Mouse (Mus musculus): Measurements from ENCODE around the gene Snx9. TPM values are rescaled to one million over a fixed set of nuclear protein-coding genes. Genes with fewer than 3 reads are reported as not detected.

The Snx9 gene
- polyA plus RNA-seq, 1 experiment from 2014 or later: 20.5 TPM

DNA sequence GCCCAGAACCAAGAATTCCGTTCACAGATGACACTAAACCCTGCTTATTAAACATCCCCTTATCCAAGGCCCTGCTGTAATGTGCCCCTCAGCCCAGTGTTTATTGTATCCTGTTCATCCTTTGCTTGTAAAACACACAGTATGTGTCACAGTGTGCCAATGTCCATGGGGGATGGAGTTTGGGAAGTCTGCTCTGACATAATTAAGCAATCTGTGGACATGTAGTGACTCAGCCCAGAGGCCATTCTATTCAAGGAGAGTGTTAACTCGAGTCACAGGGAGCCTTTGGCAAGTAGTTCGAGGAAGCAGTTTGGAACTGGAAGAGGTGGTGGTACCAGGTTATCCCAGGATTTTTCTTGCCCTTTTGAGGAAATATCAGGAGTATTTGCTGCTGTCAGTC, 116.0 kb downstream of the Snx9 start:
- Histone ChIP-seq H3K4me2 (no peak overlapping the region), H3K4me3 (no peak overlapping the region), H3K4me1 (peaks cover 27% of the 10 kb centered on the region), H3K27ac (replicated peaks) (no peak overlapping the region), H3K9ac (no peak overlapping the region), H3K36me3 (no peaks in the 10 kb centered on the region), H3K27me3 (replicated peaks) (no peaks in the 10 kb centered on the region), H3K9me3 (no peaks in the 10 kb centered on the region)
- WGBS: 58% methylated on average over 3 of the region's 3 CpGs
- ATAC-seq (ENCODE audit: extremely low read depth, insufficient number of reproducible peaks, low FRiP score, low TSS enrichment): no peak

GRCm38 (mm10) chr17:5958229-5958628, 117.1 kb downstream of the Snx9 start:
- Histone ChIP-seq H3K27me3 (replicated peaks) (no peaks in the 10 kb centered on the region), H3K27ac (replicated peaks) (no peak overlapping the region), H3K9ac (no peak overlapping the region), H3K9me3 (no peaks in the 10 kb centered on the region), H3K4me3 (no peak overlapping the region), H3K36me3 (no peaks in the 10 kb centered on the region), H3K4me1 (peaks cover 27% of the 10 kb centered on the region), H3K4me2 (no peak overlapping the region)
- WGBS: 86% methylated on average over 5 of the region's 5 CpGs
- ATAC-seq (ENCODE audit: extremely low read depth, insufficient number of reproducible peaks, low FRiP score, low TSS enrichment): no peak

- H3K9ac ChIP-seq: no peak overlapping the region
- H3K4me3 ChIP-seq: no peak overlapping the region
- H3K36me3 ChIP-seq: no peaks in the 10 kb centered on the region
- H3K4me2 ChIP-seq: no peak overlapping the region
- ATAC-seq (ENCODE audit: extremely low read depth, insufficient number of reproducible peaks, low FRiP score, low TSS enrichment): no peak
- peaks cover 27% of the 10 kb centered on the region for H3K4me1 ChIP-seq
- no peak overlapping the region for H3K27ac ChIP-seq (replicated peaks)
- no peaks in the 10 kb centered on the region for H3K27me3 ChIP-seq (replicated peaks)
- WGBS: 80% methylated on average over 10 of the region's 10 CpGs
- H3K9me3 ChIP-seq: no peaks in the 10 kb centered on the region
Observed at GRCm38 (mm10) chr17:5958636-5959035, 117.5 kb downstream of the Snx9 start.

DNA sequence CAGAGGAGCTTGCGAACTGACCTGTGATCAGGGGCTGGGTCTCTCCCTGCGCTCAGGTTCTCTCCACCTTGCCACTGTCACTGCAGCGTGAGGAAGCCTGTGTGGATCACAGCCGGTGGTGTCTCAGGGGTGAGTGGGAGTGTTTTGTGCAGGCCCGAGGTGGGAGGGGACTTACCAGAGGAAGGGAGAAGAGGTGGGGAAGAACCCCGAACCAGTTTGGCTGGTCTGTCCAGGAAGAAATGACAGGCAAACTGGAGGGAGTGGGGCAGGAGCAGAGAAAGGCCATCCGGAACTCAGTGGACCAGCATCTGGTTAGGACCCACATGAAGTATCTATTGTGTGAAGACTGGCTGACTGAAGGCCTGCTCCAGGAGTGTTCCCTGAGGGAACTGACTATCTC, 118.0 kb downstream of the Snx9 start:
- H3K4me3 ChIP-seq: no peak overlapping the region
- H3K4me1 ChIP-seq: peaks cover 27% of the 10 kb centered on the region
- no peaks in the 10 kb centered on the region for H3K9me3 ChIP-seq
- H3K4me2 ChIP-seq: no peak overlapping the region
- H3K27ac ChIP-seq (replicated peaks): no peak overlapping the region
- H3K36me3 ChIP-seq: no peaks in the 10 kb centered on the region
- no peaks in the 10 kb centered on the region for H3K27me3 ChIP-seq (replicated peaks)
- 60% methylated on average over 7 of the region's 7 CpGs for WGBS
- no peak for ATAC-seq (ENCODE audit: extremely low read depth, insufficient number of reproducible peaks, low FRiP score, low TSS enrichment)
- H3K9ac ChIP-seq: no peak overlapping the region

GRCm38 (mm10) chr17:5959802-5960201, 118.7 kb downstream of the Snx9 start:
- WGBS: 25% methylated on average over 9 of the region's 9 CpGs
- Histone ChIP-seq H3K27me3 (replicated peaks) (no peaks in the 10 kb centered on the region), H3K27ac (replicated peaks) (peak overlapping the region; percentile 63), H3K4me2 (peak overlapping the region; percentile 20; the same call in 1 of the 2 replicates), H3K9ac (peak overlapping the region; percentile 38; the same call in 1 of the 2 replicates), H3K4me1 (peaks cover 27% of the 10 kb centered on the region), H3K36me3 (no peaks in the 10 kb centered on the region), H3K9me3 (no peaks in the 10 kb centered on the region), H3K4me3 (no peak overlapping the region)
- ATAC-seq (ENCODE audit: extremely low read depth, insufficient number of reproducible peaks, low FRiP score, low TSS enrichment): no peak

DNA sequence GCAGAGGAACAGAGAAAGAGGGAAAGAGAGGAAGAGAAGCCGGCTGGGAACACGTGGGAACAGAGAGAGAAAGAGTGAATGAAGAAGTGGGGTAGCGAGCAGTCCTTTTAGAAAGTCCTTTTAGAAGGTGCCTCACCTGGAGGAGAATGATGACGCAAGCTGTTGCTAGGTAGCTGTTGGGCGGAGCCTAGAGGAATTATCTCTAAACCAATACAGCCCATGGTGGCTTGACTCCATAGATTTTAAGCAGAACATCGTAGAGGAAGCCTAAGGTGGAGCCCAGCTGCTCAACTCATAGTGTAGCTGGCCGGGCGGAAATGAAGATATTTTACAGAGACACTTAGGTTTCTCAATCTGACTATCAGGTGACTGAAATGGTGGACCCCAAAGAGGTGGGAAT, 122.6 kb downstream of the Snx9 start:
- Histone ChIP-seq H3K9me3 (no peaks in the 10 kb centered on the region; the same call in 1 of the 2 replicates), H3K36me3 (no peaks in the 10 kb centered on the region), H3K27me3 (replicated peaks) (no peaks in the 10 kb centered on the region), H3K9ac (no peak overlapping the region), H3K4me1 (peaks cover 21% of the 10 kb centered on the region), H3K4me2 (no peak overlapping the region), H3K27ac (replicated peaks) (no peak overlapping the region), H3K4me3 (no peak overlapping the region)
- ATAC-seq (ENCODE audit: extremely low read depth, insufficient number of reproducible peaks, low FRiP score, low TSS enrichment): no peak
- WGBS: 86% methylated on average over 8 of the region's 8 CpGs

GRCm38 (mm10) chr17:5965084-5965781, 124.1 kb downstream of the Snx9 start:
- 49% methylated on average over 9 of the region's 9 CpGs for WGBS
- ATAC-seq (ENCODE audit: extremely low read depth, insufficient number of reproducible peaks, low FRiP score, low TSS enrichment): no peak
- H3K9ac ChIP-seq: no peak overlapping the region
- peaks cover 6% of the 10 kb centered on the region for H3K4me1 ChIP-seq
- H3K27ac ChIP-seq (replicated peaks): no peak overlapping the region
- no peaks in the 10 kb centered on the region; the same call in 1 of the 2 replicates for H3K9me3 ChIP-seq
- H3K36me3 ChIP-seq: no peaks in the 10 kb centered on the region
- no peak overlapping the region for H3K4me3 ChIP-seq
- no peaks in the 10 kb centered on the region for H3K27me3 ChIP-seq (replicated peaks)
- H3K4me2 ChIP-seq: no peak overlapping the region

- Histone ChIP-seq H3K27me3 (replicated peaks) (no peaks in the 10 kb centered on the region), H3K4me2 (no peak overlapping the region), H3K9ac (no peak overlapping the region), H3K4me3 (no peak overlapping the region), H3K27ac (replicated peaks) (no peak overlapping the region), H3K4me1 (no peaks in the 10 kb centered on the region), H3K9me3 (no peaks in the 10 kb centered on the region; the same call in 1 of the 2 replicates), H3K36me3 (no peaks in the 10 kb centered on the region)
- WGBS: 69% methylated on average over 5 of the region's 5 CpGs
- ATAC-seq (ENCODE audit: extremely low read depth, insufficient number of reproducible peaks, low FRiP score, low TSS enrichment): no peak
Observed at GRCm38 (mm10) chr17:5966706-5967105, 125.6 kb downstream of the Snx9 start.

GRCm38 (mm10) chr17:5968562-5968961, 127.4 kb downstream of the Snx9 start:
- H3K9ac ChIP-seq: no peak overlapping the region
- no peak for ATAC-seq (ENCODE audit: extremely low read depth, insufficient number of reproducible peaks, low FRiP score, low TSS enrichment)
- H3K4me3 ChIP-seq: no peak overlapping the region
- H3K9me3 ChIP-seq: no peaks in the 10 kb centered on the region; the same call in 1 of the 2 replicates
- H3K4me2 ChIP-seq: no peak overlapping the region
- H3K36me3 ChIP-seq: no peaks in the 10 kb centered on the region
- H3K27me3 ChIP-seq (replicated peaks): no peaks in the 10 kb centered on the region
- no peak overlapping the region for H3K27ac ChIP-seq (replicated peaks)
- H3K4me1 ChIP-seq: no peaks in the 10 kb centered on the region
- WGBS: 68% methylated on average over 6 of the region's 6 CpGs

DNA sequence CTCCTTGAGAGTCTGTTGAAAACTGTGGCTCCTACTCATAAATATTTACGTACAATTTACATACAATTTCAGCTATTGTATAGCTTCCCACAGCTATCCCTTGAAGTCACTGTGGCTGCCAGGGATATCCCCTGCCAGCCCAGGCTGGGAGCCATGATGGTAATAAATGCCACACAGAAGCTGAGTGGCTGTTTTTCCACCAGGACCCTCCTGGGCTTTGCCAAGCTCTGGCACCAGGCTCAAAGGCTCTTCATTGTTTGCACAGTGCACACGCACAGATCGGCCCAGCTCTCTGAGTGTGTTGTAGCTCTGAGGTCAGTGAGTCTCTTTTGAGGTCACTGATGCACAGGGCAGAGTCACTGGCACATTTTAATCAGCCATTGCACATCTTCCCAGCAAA, 128.1 kb downstream of the Snx9 start:
- 81% methylated on average over 3 of the region's 3 CpGs for WGBS
- Histone ChIP-seq H3K4me2 (no peak overlapping the region), H3K36me3 (no peaks in the 10 kb centered on the region), H3K9ac (no peak overlapping the region), H3K27ac (replicated peaks) (no peak overlapping the region), H3K27me3 (replicated peaks) (no peaks in the 10 kb centered on the region), H3K4me1 (no peaks in the 10 kb centered on the region), H3K4me3 (no peak overlapping the region), H3K9me3 (no peaks in the 10 kb centered on the region; the same call in 1 of the 2 replicates)
- ATAC-seq (ENCODE audit: extremely low read depth, insufficient number of reproducible peaks, low FRiP score, low TSS enrichment): no peak

GRCm38 (mm10) chr17:5970298-5970821, 129.2 kb downstream of the Snx9 start:
- Histone ChIP-seq H3K4me3 (no peak overlapping the region), H3K27me3 (replicated peaks) (no peaks in the 10 kb centered on the region), H3K27ac (replicated peaks) (no peak overlapping the region), H3K9me3 (no peaks in the 10 kb centered on the region; the same call in 1 of the 2 replicates), H3K36me3 (no peaks in the 10 kb centered on the region), H3K9ac (no peak overlapping the region), H3K4me1 (peaks cover 4% of the 10 kb centered on the region), H3K4me2 (no peak overlapping the region)
- 66% methylated on average over 5 of the region's 5 CpGs for WGBS
- no peak for ATAC-seq (ENCODE audit: extremely low read depth, insufficient number of reproducible peaks, low FRiP score, low TSS enrichment)

DNA sequence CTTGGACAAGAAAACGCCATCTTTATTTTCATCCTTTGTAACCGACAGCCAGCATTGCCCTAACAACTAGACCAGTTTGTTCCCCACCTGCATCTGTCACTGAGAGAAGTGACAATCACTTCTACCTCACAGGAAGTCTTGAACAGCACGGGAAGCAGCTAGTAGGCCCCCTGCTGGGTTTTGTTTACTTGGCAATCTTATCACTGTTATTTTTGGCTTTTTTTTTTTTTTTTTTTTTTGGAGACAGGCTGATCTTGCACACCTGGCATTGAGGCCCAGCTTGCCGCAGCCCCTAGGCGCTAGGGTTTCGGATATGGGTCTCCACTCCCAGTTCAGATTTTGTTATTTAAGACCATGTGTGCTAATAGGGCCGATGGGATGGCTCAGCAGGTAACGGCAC, 132.4 kb downstream of the Snx9 start:
- H3K27me3 ChIP-seq (replicated peaks): no peaks in the 10 kb centered on the region
- H3K9me3 ChIP-seq: no peaks in the 10 kb centered on the region
- H3K4me3 ChIP-seq: no peak overlapping the region
- H3K4me2 ChIP-seq: no peak overlapping the region
- H3K9ac ChIP-seq: no peak overlapping the region
- 64% methylated on average over 8 of the region's 8 CpGs for WGBS
- H3K4me1 ChIP-seq: peaks cover 36% of the 10 kb centered on the region
- ATAC-seq (ENCODE audit: extremely low read depth, insufficient number of reproducible peaks, low FRiP score, low TSS enrichment): no peak
- no peak overlapping the region for H3K27ac ChIP-seq (replicated peaks)
- no peaks in the 10 kb centered on the region for H3K36me3 ChIP-seq

All from heart, embryonic 13.5 days (tissue).